Mouse (Mus musculus) left cerebral cortex, postnatal 10 days (tissue): ENCODE measurements at regions not wholly inside any gene's neighbourhood (a gene's known extent, or its start where the extent isn't known, plus 50 kb on each side); places are given as distances from the start of the nearest gene placed in this dataset.
"Not testable (repeated sequence)": the region's sequence is repeated elsewhere in the genome, so short reads cannot be mapped to it uniquely, and the experiment has no call there.

Experiments used
- DNase-seq, 2 experiments: peaks; one replicate each; pipeline ENCODE4 v3.0.0; 2021 to 2022; ENCODE audit warnings: low spot score in 2 of 2, mixed read lengths in 1 of 2; ENCODE audit errors: extremely low spot score in 1 of 2
- intact Hi-C: fragments of 180-260 bp; cut with DNase I; formaldehyde crosslinking; loops from one replicate; pipeline ENCODE4 v1.15.1; 2025

DNA sequence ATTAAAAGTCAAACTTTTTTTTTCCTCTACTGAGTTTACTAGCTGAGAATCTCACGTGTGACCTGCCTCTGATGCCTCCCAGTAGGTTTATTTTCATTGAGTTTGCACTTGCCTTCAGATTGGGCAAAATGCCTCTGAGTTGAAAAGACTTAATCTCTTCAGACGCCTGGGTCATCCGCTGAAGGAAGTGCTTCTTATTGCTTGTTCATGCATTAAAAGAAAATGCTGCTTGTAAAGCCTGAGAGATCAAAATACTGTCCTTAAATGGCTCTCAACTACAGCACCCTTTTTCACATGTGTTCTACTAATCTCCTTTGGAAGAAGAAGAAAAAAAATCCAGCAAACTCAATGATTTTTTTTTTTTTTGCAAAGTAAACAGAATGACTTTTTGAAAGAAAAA, 351.5 kb downstream of the Kcnh5 start:
- DNase-seq = no peak
- intact Hi-C loops = no loop called here

DNA sequence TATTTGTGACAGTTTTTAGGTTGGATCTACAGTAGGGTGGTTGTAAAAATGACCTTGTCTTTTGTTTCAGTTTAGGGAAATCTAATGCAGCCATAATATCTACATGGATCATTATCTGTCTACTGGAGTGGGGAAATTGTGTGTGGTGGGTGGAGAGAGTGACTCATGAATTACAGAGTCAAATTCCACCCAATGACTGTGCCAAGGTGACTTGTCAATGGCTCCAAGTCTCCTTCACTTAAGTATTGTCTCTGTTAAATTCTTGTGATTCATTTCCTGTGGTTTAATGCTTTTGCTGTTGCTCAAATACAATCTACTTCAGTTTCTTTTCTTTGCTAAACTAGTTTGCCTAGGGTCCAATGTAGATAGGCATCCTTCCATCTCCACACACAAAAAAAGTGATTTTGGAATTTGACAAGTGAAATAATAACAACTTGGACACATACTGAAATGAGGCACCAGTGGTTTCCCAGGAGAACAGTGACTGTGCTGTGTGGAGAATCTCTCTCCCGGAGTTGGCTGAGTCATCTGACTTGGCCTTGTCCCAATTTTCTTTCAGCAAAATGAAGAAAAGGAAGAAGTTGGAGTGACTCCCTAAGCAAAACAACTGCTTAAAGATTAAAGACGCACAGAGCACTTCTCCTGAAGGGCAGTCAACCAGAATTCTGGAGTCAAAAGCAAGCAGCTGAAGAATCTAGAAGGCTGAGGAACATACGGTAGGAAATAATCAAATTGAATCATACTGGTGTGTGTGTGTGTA, 352.2 kb downstream of the Kcnh5 start:
- DNase-seq = peak; percentile 21 to 25
- intact Hi-C loops = no loop called here

DNA sequence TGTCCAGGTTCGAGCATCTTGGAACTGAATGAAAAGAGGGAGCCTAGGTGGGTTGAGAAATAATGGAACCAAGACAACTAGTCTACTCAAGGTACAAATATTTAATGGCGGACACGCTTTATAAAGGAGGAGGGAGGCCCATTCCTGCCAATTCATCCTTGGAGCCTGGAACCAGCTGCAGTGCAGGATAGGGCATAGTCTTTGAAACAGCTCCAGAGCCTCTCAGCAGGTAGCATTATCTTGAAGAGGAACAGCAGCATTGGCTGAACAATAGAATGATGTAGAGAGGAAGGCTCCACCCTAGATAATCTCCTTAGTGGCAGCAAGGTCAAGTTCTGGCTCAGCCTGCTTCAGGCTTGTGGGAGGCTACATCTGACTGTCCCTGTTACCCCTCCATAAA, 361.0 kb downstream of the Kcnh5 start:
- DNase-seq, intact Hi-C loops: not testable (repeated sequence)

DNA sequence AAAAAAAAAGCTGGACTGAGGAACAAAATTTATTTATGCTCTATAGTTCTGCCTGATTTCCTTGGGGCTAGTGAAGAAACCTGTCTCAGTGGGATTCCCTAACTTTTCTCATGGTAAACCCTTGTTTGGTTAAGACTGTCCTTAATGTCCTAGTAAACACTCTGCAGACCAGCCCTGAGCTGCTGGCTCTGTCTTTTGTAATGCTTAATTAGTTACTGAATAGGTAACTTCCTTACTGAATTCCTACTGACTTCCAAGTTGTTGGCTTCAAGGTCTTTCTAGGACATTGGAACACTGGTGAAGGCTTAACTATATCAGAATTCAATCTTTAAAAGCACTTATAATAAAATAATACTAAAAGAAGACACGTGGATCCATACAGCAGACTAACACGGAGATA, 368.6 kb downstream of the Kcnh5 start:
- DNase-seq, intact Hi-C loops: not testable (repeated sequence)

DNA sequence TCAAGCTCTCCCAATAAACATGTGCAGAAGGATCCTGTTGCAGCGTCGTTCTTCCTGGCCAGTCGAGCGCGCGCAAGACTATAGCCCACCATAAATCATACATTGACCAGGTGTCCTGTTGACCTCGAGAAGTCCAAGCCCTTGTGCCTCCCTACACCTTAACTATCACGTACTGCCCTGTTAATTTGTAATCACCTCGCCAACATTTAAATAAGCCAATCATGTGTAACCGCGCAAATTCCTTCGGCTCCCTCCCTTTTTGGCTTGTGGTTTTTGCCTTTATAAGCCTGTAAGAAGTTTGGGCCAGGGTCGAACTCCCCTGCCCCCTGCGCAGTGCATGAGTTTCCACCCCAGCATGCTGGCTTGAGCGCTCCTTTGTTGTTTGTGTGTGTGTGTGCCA, 369.2 kb downstream of the Kcnh5 start:
- intact Hi-C loops, DNase-seq: not testable (repeated sequence)

DNA sequence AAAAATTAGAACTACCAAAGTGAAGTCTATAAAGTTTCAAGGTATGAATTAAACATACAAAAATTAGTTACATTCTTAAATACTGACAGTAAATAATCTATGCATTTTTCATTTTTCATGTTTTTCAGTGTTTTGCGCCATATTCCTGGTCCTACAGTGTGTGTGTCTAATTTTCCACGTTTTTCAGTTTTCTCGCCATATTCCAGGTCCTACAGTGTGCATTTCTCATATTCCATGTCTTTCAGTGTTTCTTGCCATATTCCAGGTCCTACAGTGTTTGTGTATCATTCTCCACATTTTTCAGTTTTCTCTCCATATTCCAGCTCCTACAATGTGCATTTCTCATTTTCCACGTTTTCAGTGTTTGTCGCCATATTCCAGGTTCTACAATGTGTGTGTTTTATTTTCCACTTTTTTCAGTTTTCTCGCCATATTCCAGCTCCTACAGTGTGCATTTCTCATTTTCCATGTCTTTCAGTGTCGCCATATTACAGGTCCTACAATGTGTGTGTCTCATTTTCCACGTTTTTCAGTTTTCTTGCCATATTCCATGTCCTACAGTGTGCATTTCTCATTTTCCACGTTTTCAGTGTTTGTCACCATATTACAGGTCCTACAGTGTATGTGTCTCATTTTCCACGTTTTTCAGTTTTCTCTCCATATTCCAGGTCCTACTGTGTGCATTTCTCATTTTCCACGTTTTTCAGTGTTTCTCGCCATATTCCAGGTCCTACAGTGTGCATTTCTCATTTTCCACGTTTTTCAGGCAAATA, 373.2 kb downstream of the Kcnh5 start:
- DNase-seq = no peak
- intact Hi-C loops = no loop called here

DNA sequence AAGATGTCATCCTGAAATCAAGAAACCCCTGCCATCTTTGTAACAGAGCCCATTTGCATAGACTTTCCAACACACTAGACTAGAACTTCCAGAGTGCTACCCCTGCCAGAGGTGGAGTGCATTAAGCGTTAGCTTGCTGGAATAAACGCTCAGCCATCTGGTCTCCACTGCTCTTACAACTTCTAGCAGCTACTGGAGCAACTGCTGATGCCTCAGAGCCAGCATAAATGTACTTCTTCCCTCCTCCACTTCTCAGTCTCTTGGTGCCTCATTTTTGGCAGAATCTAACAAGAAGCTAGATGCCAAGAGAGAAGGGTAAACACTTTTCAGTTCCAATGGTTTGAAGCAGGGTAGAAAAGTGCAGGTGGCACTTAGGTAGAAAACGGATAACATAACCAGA, 385.1 kb downstream of the Kcnh5 start:
- DNase-seq = peak in 1 of 2 experiments; percentile 29

DNA sequence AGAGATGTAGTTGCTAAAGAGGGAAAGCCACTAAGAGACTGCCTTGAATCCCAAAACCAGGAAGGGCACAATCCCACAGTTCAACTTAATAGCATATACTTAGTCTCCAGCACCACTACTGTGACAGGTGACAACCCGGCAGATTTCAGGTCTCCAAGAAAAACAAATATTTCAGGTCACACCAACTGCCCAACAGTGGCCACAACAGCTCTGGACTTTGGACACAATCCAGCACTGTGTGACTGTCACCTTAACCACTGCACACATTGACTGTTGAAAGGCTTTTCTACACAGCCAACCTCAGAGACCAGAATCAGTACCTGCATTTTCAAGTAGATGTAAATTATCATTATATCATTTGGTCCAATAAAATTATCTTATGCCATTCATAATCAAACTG, 414.8 kb downstream of the Kcnh5 start:
- intact Hi-C loops = no loop called here
- DNase-seq = no peak

More for the DNA sequence above, 385.1 kb downstream of the Kcnh5 start:
- intact Hi-C loops = no loop called here

DNA sequence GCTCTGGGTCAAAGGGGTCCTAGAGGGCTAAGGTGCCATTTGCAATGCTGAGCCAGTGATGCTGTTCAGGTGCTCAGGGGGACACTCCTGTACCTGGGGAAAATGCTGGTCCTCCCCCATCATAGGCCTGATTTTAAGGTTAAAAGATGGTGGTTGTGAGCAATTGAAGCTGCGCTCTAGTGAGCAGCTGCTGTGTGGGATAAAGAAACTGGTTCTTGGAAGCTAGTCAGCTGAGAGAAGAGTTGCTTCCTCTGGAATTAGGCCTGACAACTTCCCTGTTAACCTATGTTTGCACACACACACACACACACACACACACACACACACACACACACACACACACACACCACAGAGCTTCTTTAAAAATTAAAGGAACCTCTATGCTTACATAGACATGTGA, 428.9 kb upstream of the Gm11042 start:
- no peak for DNase-seq

DNA sequence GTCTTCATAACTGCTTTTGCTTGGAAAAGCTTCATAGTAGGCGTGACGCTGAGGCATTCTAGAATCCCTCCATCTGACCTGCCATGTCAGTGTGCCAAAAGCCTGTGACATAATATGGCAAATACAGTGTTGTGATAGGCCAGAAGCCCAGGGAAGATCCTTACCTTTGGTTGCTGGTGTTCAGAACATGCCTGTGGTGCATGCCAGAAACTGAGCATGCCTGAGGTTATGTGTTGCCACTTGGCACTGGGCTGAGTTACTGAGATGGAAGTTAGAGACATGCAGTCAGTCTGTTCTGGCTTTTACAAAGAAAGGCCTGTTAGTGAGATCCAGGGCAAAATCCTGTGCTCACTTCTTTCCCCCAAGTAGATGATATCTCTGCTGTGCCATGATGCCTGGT, 412.7 kb upstream of the Gm11042 start:
- DNase-seq = no peak
- intact Hi-C loops = no loop called here

More for the DNA sequence above, 428.9 kb upstream of the Gm11042 start:
- intact Hi-C loops = no loop called here

DNA sequence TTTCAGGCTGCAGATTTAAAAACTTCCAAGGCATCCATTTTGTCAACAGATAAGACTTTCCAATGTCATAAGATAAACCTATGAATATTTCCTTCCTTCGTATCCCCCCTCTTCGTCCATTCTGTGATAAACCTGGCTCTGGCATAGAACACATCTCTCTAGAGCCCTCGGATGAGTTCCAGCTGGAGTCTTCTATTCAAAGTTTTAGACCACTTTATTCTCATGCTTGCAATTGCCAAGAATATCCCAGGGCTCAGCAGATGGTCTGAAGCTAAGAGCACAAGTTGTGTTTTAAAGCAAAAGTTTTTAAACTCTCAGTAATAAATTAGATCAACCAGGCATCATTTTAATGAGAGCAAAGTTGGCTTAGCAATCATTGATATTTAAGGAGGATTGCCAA, 363.0 kb upstream of the Gm11042 start:
- intact Hi-C loops = no loop called here
- DNase-seq = peak in 1 of 2 experiments; percentile 23

DNA sequence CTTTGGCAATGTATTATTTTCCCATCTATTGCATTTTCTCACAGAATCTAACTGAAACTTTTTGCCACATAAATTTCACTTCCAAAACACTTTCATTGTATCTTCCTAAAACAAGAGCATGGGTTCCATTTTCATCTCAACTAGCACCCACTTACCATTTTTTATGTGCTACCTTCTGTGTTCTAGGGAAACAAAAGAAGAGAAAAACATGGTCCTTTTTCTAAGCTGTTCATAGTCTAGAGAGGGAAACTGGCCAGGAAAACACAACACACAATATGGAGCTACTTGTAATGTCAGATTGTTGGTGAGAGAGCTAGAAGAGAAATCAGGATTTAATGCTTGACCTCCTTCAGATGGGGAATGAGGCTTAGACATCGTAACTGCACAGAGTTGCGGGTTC, 361.6 kb upstream of the Gm11042 start:
- intact Hi-C loops = no loop called here
- no peak for DNase-seq

DNA sequence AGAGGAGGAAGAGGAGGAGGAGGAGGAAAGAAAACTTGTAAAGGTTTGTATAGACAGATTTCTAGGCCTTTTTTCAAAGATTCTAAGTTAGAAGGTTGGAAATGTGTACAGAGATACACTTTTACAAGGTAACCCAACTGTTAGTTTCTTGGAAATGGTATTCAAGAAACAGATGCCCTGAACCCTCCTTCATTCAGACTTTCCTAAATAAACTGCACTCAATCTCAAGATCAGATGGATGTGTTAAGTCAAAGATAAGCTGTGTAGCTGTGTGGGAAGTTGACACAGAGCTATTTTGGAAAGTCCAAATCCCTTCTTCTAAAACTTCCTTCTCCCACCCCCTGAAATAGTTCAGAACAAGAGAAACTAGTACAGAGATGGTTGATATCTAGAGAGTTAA, 342.2 kb upstream of the Gm11042 start:
- intact Hi-C loops = loop anchor here (10.0 kb wide), 1 partner anchor 324 kb away; no protein-coding TSS in a partner anchor
- DNase-seq = no peak

DNA sequence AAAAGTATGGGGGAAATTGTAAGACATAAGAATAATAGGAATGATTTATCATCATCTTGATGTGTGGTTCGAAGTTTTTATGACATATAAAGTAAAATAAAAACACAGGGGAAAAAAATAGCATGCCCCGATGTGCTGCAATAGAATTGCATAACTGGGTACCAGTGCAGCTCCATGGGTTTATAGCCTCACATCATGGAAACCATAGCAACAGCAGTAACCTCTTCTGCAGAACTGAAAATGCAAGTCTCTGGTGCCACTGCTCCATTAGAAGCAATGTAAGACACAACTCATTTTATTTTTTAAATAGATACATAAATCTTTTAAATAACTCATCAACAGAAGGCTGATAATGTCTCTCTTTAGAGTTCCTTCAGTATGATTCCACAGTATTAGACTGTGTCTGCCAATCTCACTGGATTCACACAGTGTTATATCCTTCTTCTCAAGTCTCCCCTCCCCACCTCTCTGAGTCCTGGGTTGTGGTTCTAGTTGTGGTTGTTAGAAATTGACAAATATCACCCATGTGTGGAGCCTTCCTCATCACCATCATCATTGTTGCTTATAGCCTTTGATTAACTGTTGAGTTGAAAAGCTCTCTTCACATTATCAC, 340.9 kb upstream of the Gm11042 start:
- intact Hi-C loops = loop anchor here (10.0 kb wide), 1 partner anchor 322 kb away; no protein-coding TSS in a partner anchor
- peak in 1 of 2 experiments; percentile 16 for DNase-seq

DNA sequence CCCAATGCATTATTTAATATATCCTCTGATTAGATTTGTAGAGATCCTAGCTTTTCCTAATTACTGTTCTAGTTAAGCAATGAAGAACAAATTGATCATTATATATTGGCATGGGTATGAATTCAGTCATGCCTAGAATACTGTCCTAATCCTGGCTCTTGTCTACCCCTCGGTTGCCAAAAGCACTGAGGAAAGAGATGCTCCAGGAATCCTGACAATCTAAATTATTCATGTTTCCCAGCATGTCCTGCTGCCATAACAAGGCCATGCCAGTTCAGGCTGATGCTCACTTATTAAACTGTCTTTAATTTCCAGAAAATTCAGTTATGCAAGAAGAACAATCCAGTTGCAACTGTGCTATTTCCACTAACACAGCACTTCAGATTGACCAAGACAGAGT, 335.1 kb upstream of the Gm11042 start:
- no peak for DNase-seq
- intact Hi-C loops = loop anchor here (10.0 kb wide), 1 partner anchor 316 kb away; no protein-coding TSS in a partner anchor

DNA sequence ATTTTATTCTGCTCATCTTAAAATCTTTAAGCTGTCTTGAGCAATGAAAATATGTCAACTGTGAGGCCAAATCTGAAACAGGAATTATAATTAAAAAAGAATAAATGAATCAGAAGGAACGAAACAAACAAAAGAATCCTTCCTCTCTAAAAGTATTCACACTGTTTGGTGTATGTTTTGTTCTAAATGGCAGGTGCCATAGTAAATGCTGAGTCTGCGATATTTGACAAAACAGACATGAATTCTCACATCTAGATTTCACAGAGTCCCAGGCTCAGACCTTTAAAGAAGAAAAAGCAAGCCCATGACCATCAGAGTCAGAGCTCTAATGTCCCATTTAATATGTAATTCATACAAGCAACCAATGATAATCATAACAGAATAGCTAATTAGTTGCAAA, 316.6 kb upstream of the Gm11042 start:
- no peak for DNase-seq
- intact Hi-C loops = no loop called here

DNA sequence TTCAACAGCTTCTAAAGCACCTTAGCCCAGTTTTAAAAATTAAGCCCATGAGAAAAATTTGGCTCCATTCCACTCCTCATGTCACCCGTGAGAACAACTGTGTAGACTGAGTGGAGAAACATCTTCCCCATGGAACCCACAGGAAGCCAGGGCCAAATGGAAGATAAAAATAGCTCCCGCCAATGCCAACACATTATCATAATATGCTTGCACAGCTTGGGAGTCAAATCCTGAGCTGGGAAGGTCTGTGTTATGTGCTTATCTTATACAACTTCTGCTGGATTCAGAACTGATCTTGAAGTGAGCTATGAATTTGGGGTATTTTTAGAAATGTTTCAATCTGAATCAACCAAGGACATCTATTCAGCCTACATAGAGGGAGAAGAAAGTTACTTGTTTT, 279.0 kb upstream of the Gm11042 start:
- intact Hi-C loops = no loop called here
- peak in 1 of 2 experiments; percentile 35 for DNase-seq

DNA sequence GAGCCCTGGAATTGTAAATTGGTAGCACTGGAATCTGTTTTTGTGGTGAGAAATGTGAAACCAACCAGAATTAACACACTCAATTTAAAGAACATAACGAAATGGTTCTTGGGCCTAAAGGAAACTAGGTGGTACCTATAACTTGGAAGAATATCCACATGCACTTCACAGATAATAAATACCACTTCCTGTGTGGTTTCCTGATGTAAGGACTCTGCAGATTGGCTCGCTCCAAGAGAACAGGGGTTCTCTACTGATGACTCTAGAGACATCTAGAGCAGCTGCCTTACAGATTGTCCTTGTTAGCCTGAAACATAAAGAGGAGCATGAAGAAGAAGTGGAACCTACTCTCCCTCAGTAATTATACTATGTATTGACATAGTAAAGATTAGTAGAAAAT, 238.4 kb upstream of the Gm11042 start:
- intact Hi-C loops = no loop called here
- DNase-seq = no peak

DNA sequence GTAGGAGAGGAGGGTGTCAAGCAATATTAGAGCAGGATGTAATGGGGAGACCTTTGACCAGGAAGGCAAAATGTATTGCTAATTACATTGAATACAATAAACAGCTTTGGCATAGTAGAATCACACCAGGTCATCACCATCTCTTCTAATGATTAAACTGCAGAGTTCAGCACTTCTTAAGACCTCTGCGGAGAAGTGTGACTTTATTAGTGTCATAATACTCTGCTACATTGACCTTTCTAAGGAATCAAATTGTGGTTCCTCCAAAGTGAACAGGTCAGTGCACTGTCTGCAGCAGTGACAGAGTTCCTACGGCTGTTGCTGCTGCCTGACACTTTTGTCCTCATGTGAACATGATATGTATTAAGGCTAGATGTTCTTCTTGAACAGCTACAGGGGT, 228.0 kb upstream of the Gm11042 start:
- intact Hi-C loops = no loop called here
- no peak for DNase-seq

DNA sequence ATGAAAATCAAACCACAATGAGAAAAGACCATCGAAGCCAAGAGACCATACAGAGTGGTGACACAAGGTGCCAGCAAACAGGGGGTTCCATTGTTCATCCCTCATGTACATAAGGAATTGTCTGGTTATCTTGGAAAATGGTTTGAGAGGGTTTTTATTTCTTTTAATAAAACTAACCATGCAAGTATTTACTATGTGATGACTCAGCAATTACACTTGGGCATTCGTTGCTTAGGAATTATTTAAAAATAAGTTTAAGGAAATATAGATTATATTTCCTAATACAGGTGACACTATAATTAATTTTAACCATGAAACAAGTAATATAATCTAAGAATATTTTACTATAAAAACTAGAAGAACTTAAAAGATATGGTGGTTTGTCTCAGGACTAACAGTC, 218.7 kb upstream of the Gm11042 start:
- no peak for DNase-seq
- intact Hi-C loops = no loop called here
